Mouse (Mus musculus) embryonic facial prominence, embryonic 14.5 days (tissue): ENCODE results near the gene Mrto4. TPM values are rescaled to one million over a fixed set of nuclear protein-coding genes. Genes with fewer than 3 reads are reported as not detected.
A peak's percentile ranks its signal among the peaks of the same experiment; 100 is the strongest.

Experiments used
- ATAC-seq: fragments of 200-750 bp; cut with Nextera tagmentation; 2 replicates; pipeline ENCODE4 v1.8.0; 2017; ENCODE audit warnings: low read depth, moderate number of reproducible peaks, moderate TSS enrichment
- DNase-seq: peaks from one replicate; pipeline ENCODE4 v3.0.0-alpha.2; 2015; ENCODE audit warnings: low spot score
- H3K27ac ChIP-seq: fragments of 300-500 bp; sonication (generic); replicated peaks from 2 replicates; pipeline ENCODE4 v1.5.1; 2014; ENCODE audit warnings: low read depth, mild to moderate bottlenecking, low read length, moderate library complexity
- H3K27me3 ChIP-seq: fragments of 300-500 bp; sonication (generic); replicated peaks from 2 replicates; pipeline ENCODE4 v1.6.1; 2014; ENCODE audit warnings: low read length; ENCODE audit not compliant: control insufficient read depth, insufficient read depth
- H3K36me3 ChIP-seq: fragments of 300-500 bp; sonication (generic); 2 replicates; pipeline ENCODE4 v1.6.1; 2014; ENCODE audit warnings: low read length, mixed read lengths; ENCODE audit not compliant: control insufficient read depth, insufficient read depth
- H3K4me1 ChIP-seq: fragments of 300-500 bp; sonication (generic); 2 replicates; pipeline ENCODE4 v1.6.1; 2014; ENCODE audit warnings: antibody characterized with exemption, low read length; ENCODE audit not compliant: control insufficient read depth, insufficient read depth
- H3K4me2 ChIP-seq: fragments of 300-500 bp; sonication (generic); 2 replicates; pipeline ENCODE4 v1.6.1; 2014; ENCODE audit warnings: low read depth, mild to moderate bottlenecking, low read length, moderate library complexity, mixed read lengths
- H3K4me3 ChIP-seq: fragments of 300-500 bp; sonication (generic); 2 replicates; pipeline ENCODE4 v1.5.1; 2014; ENCODE audit warnings: low read depth, mild to moderate bottlenecking, low read length
- H3K9ac ChIP-seq: fragments of 300-500 bp; sonication (generic); 2 replicates; pipeline ENCODE4 v1.6.1; 2014; ENCODE audit warnings: low read depth, mild to moderate bottlenecking, low read length, moderate library complexity, mixed read lengths
- H3K9me3 ChIP-seq: fragments of 300-500 bp; sonication (generic); 2 replicates; pipeline ENCODE4 v1.6.1; 2016; ENCODE audit warnings: low read length; ENCODE audit not compliant: control insufficient read depth
- WGBS: fragments of 180-500 bp; shearing (Covaris S2); extraction: QIAGEN DNeasy Blood & Tissue Kit; methylation state at CpG from one replicate; pipeline ENCODE4 v1.1.7; 2014; 5-methylcytosine and 5-hydroxymethylcytosine counted together
- polyA plus RNA-seq: library from polyadenylated mRNA; unstranded; fragments of >200 nt; fragmentation: Nextera tagmentation; extraction: Ambion mirVana; gene quantifications from 2 replicates; pipeline ENCODE4 v1.2.1, GENCODE M21; 2014

Gene Mrto4
- polyA plus RNA-seq, 1 experiment from 2014 or later: 92.5 TPM

- ATAC-seq (no peak; the same call in 1 of the 2 replicates), DNase-seq (no peak)
Observed at GRCm38 (mm10) chr4:139380775-139381451, 28.5 kb upstream of the Mrto4 start.

GRCm38 (mm10) chr4:139380207-139380748 is 27.9 kb upstream of the Mrto4 start:
- peaks cover 12% of the 10 kb centered on the region; the same call in 1 of the 2 replicates for H3K4me1 ChIP-seq
- H3K27me3 ChIP-seq: no peaks in the 10 kb centered on the region
- 0% methylated on average over 30 of the region's 54 CpGs for WGBS
- H3K27ac ChIP-seq: peak overlapping the region; percentile 90
- peaks cover 20% of the 10 kb centered on the region for H3K36me3 ChIP-seq
- H3K9ac ChIP-seq: peak overlapping the region; percentile 91
- H3K4me3 ChIP-seq: peak overlapping the region; percentile 91
- H3K9me3 ChIP-seq: no peaks in the 10 kb centered on the region
- DNase-seq: peak; percentile 99
- peak; percentile 97 for ATAC-seq
- peak overlapping the region; percentile 94 for H3K4me2 ChIP-seq

More at GRCm38 (mm10) chr4:139380775-139381451, 28.5 kb upstream of the Mrto4 start:
- H3K9me3 ChIP-seq: no peaks in the 10 kb centered on the region
- WGBS: 6% methylated on average over 17 of the region's 44 CpGs
- H3K27ac ChIP-seq: peak overlapping the region; percentile 83
- peaks cover 14% of the 10 kb centered on the region for H3K36me3 ChIP-seq
- peak overlapping the region; percentile 90 for H3K9ac ChIP-seq
- peaks cover 12% of the 10 kb centered on the region; the same call in 1 of the 2 replicates for H3K4me1 ChIP-seq
- H3K4me2 ChIP-seq: peak overlapping the region; percentile 94
- no peaks in the 10 kb centered on the region for H3K27me3 ChIP-seq
- peak overlapping the region; percentile 91 for H3K4me3 ChIP-seq

DNA sequence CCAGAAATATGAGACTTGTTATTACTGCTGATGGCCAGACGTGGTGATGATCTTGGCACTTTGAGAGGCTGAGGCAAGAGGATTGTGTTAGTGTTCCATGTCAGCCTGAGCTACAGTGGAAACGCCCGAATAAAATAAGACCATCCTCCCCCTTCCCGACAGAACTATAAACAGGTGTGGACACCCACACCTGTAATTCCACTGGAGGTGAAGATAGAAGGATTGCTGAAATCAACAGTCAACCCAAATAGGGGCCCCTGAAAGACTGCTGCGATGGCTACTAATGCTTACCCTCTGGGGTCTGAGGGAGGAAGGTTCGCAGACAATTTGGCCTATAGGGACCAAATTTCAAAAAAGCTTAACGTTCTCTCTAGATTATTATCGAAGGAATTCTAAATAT is 27.3 kb upstream of the Mrto4 start:
- peaks cover 26% of the 10 kb centered on the region for H3K36me3 ChIP-seq
- H3K4me1 ChIP-seq: peaks cover 12% of the 10 kb centered on the region; the same call in 1 of the 2 replicates
- H3K9ac ChIP-seq: peak overlapping the region; percentile 91
- ATAC-seq (no peak), DNase-seq (no peak)
- peak overlapping the region; percentile 90 for H3K27ac ChIP-seq
- peak overlapping the region; percentile 91 for H3K4me3 ChIP-seq
- 12% methylated on average over 8 of the region's 8 CpGs for WGBS
- no peaks in the 10 kb centered on the region for H3K9me3 ChIP-seq
- peak overlapping the region; percentile 81 for H3K4me2 ChIP-seq
- no peaks in the 10 kb centered on the region for H3K27me3 ChIP-seq

GRCm38 (mm10) chr4:139373531-139373930 is 21.2 kb upstream of the Mrto4 start:
- Histone ChIP-seq H3K4me3 (no peak overlapping the region), H3K4me2 (no peak overlapping the region)
- WGBS: 89% methylated on average over 10 of the region's 10 CpGs

DNA sequence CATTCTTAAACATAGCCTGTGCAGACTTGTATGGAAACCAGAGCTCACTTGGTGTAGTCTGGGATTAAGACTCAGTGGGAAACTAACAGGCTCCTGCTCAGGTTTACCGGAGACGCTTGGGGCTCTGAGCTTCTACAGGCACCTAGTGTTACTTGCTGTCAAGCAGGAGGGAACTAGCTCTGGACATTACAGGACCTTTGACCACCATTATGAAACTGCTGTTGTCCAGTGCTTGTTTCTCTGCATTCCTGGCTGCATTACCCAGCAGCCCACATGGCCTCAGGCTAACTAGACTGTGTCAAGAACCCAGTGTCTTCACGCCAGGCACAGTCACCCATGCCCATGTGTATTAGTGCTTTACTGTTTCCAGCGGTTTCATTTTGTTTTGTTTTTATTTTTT is 20.8 kb upstream of the Mrto4 start:
- Histone ChIP-seq H3K4me1 (no peaks in the 10 kb centered on the region), H3K9ac (no peak overlapping the region), H3K36me3 (peaks cover 83% of the 10 kb centered on the region), H3K4me3 (no peak overlapping the region), H3K27ac (no peak overlapping the region), H3K4me2 (no peak overlapping the region), H3K27me3 (no peaks in the 10 kb centered on the region), H3K9me3 (no peaks in the 10 kb centered on the region)
- no peak for DNase-seq
- 80% methylated on average over 4 of the region's 4 CpGs for WGBS
- ATAC-seq: no peak

More at GRCm38 (mm10) chr4:139373531-139373930, 21.2 kb upstream of the Mrto4 start:
- H3K4me1 ChIP-seq: no peaks in the 10 kb centered on the region
- ATAC-seq (no peak), DNase-seq (no peak)
- H3K27me3 ChIP-seq: no peaks in the 10 kb centered on the region
- no peaks in the 10 kb centered on the region for H3K9me3 ChIP-seq
- H3K9ac ChIP-seq: no peak overlapping the region
- H3K27ac ChIP-seq: no peak overlapping the region
- H3K36me3 ChIP-seq: peaks cover 79% of the 10 kb centered on the region

GRCm38 (mm10) chr4:139368038-139368437 is 15.7 kb upstream of the Mrto4 start:
- Histone ChIP-seq H3K4me2 (no peak overlapping the region), H3K36me3 (peaks cover 91% of the 10 kb centered on the region), H3K4me1 (no peaks in the 10 kb centered on the region), H3K9ac (no peak overlapping the region), H3K4me3 (no peak overlapping the region), H3K9me3 (no peaks in the 10 kb centered on the region), H3K27ac (no peak overlapping the region), H3K27me3 (no peaks in the 10 kb centered on the region)
- DNase-seq (no peak), ATAC-seq (no peak)
- 92% methylated on average over 5 of the region's 5 CpGs for WGBS

- DNase-seq (no peak), ATAC-seq (no peak)
- 96% methylated on average over 3 of the region's 3 CpGs for WGBS
- Histone ChIP-seq H3K27me3 (no peaks in the 10 kb centered on the region), H3K4me3 (no peak overlapping the region), H3K9me3 (no peaks in the 10 kb centered on the region), H3K4me1 (no peaks in the 10 kb centered on the region), H3K27ac (no peak overlapping the region), H3K36me3 (peaks cover 92% of the 10 kb centered on the region), H3K9ac (no peak overlapping the region), H3K4me2 (no peak overlapping the region)
Observed at GRCm38 (mm10) chr4:139367336-139367735, 15.0 kb upstream of the Mrto4 start.

GRCm38 (mm10) chr4:139360761-139361548 is 8.6 kb upstream of the Mrto4 start:
- no peak overlapping the region for H3K4me2 ChIP-seq
- no peak overlapping the region for H3K27ac ChIP-seq
- DNase-seq (no peak), ATAC-seq (no peak)
- no peak overlapping the region for H3K4me3 ChIP-seq
- H3K4me1 ChIP-seq: no peaks in the 10 kb centered on the region
- no peaks in the 10 kb centered on the region for H3K9me3 ChIP-seq
- peaks cover 97% of the 10 kb centered on the region for H3K36me3 ChIP-seq
- WGBS: 93% methylated on average over 10 of the region's 11 CpGs
- no peak overlapping the region for H3K9ac ChIP-seq
- no peaks in the 10 kb centered on the region for H3K27me3 ChIP-seq
